Mouse (Mus musculus) midbrain, embryonic 10.5 days (tissue): Measurements from ENCODE around the gene Tnfaip2. TPM values are rescaled to one million over a fixed set of nuclear protein-coding genes. Genes with fewer than 3 reads are reported as not detected.

Source experiments
- DNase-seq: peaks from one replicate; pipeline ENCODE4 v3.0.0-alpha.2; 2017; ENCODE audit warnings: low spot score
- H3K27ac ChIP-seq: fragments of 300-500 bp; sonication (generic); replicated peaks from 2 replicates; pipeline ENCODE4 v1.5.1; 2016; ENCODE audit warnings: mild to moderate bottlenecking
- H3K27me3 ChIP-seq: fragments of 300-500 bp; sonication (generic); 2 replicates; pipeline ENCODE4 v1.6.1; 2016; ENCODE audit warnings: low read depth, mild to moderate bottlenecking; ENCODE audit not compliant: poor library complexity, severe bottlenecking
- H3K36me3 ChIP-seq: fragments of 300-500 bp; sonication (generic); 2 replicates; pipeline ENCODE4 v1.6.1; 2016; ENCODE audit warnings: mild to moderate bottlenecking, moderate library complexity
- H3K4me1 ChIP-seq: fragments of 300-500 bp; sonication (generic); 2 replicates; pipeline ENCODE4 v1.6.1; 2016
- H3K4me3 ChIP-seq: fragments of 300-500 bp; sonication (generic); 2 replicates; pipeline ENCODE4 v1.5.1; 2016; ENCODE audit warnings: mild to moderate bottlenecking, moderate library complexity
- H3K9me3 ChIP-seq: fragments of 300-500 bp; sonication (generic); replicated peaks from 2 replicates; pipeline ENCODE4 v1.6.1; 2016; ENCODE audit warnings: mild to moderate bottlenecking
- WGBS: fragments of 180-500 bp; shearing (Covaris S2); methylation state at CpG from one replicate; pipeline ENCODE4 v1.1.7; 2016; 5-methylcytosine and 5-hydroxymethylcytosine counted together
- polyA plus RNA-seq: library from polyadenylated mRNA; unstranded; fragments of >200 nt; fragmentation: Nextera tagmentation; extraction: Ambion mirVana; gene quantifications from 2 replicates; pipeline ENCODE4 v1.2.1, GENCODE M21; 2016

Gene Tnfaip2
- 1.6 and 2.4 TPM in 2 replicates for polyA plus RNA-seq

- peaks cover 97% of the 10 kb centered on the region for H3K27me3 ChIP-seq
- peak; percentile 86 for DNase-seq
- H3K4me3 ChIP-seq: peak within 1 kb of the TSS; percentile 61
- H3K9me3 ChIP-seq: 0 out of 2 replicates have a peak, but pooled peaks cover 3% of the 10 kb centered on the region
- WGBS: under 1% methylated on average over 48 of the region's 48 CpGs
- peaks cover 57% of the 10 kb centered on the region for H3K4me1 ChIP-seq
- H3K27ac ChIP-seq: peak within 1 kb of the TSS; percentile 66; the same call in 1 of the 2 replicates
- no peaks in the 10 kb centered on the region for H3K36me3 ChIP-seq
These were observed at the start of gene Tnfaip2 for GRCm38 (mm10) chr12:111442309-111443010. TSS of gene Tnfaip2 (plus strand) at chr12:111442469.

GRCm38 (mm10) chr12:111394008-111394407, 48.3 kb upstream of the Tnfaip2 start:
- 81% methylated on average over 6 of the region's 6 CpGs for WGBS
- 0 out of 2 replicates have a peak, but pooled peaks cover 6% of the 10 kb centered on the region for H3K27me3 ChIP-seq

GRCm38 (mm10) chr12:111396997-111397396, 45.3 kb upstream of the Tnfaip2 start:
- peaks cover 18% of the 10 kb centered on the region for H3K27me3 ChIP-seq
- no peak overlapping the region for H3K27ac ChIP-seq
- WGBS: 74% methylated on average over 5 of the region's 5 CpGs
- H3K4me3 ChIP-seq: no peak overlapping the region
- no peaks in the 10 kb centered on the region for H3K9me3 ChIP-seq
- H3K36me3 ChIP-seq: no peaks in the 10 kb centered on the region
- no peak for DNase-seq
- peaks cover 5% of the 10 kb centered on the region for H3K4me1 ChIP-seq

More at GRCm38 (mm10) chr12:111394008-111394407, 48.3 kb upstream of the Tnfaip2 start:
- Histone ChIP-seq H3K4me1 (no peaks in the 10 kb centered on the region), H3K4me3 (no peak overlapping the region), H3K9me3 (no peaks in the 10 kb centered on the region), H3K36me3 (no peaks in the 10 kb centered on the region), H3K27ac (no peak overlapping the region)
- no peak for DNase-seq

- Histone ChIP-seq H3K4me1 (peaks cover 12% of the 10 kb centered on the region), H3K9me3 (no peaks in the 10 kb centered on the region), H3K27me3 (peaks cover 41% of the 10 kb centered on the region), H3K36me3 (no peaks in the 10 kb centered on the region), H3K27ac (0 out of 2 replicates have a peak overlapping the region, but pooled peaks have one; percentile 18), H3K4me3 (0 out of 2 replicates have a peak overlapping the region, but pooled peaks have one; percentile 1)
- DNase-seq: peak; percentile 81
- WGBS: 22% methylated on average over 15 of the region's 15 CpGs
These were observed 40.6 kb upstream of the Tnfaip2 start for GRCm38 (mm10) chr12:111401454-111402184.

- no peak for DNase-seq
- 64% methylated on average over 10 of the region's 10 CpGs for whole genome bisulfite sequencing
- H3K27me3 ChIP-seq: peaks cover 68% of the 10 kb centered on the region
These were observed 37.4 kb upstream of the Tnfaip2 start for GRCm38 (mm10) chr12:111404880-111405279.

GRCm38 (mm10) chr12:111406622-111407021, 35.6 kb upstream of the Tnfaip2 start, which contains the start of gene Lbhd2:
TSS of gene Lbhd2 (plus strand) at chr12:111406809.
- H3K4me3 ChIP-seq: peak within 1 kb of the TSS; percentile 27; the same call in 1 of the 2 replicates
- 2% methylated on average over 24 of the region's 24 CpGs for WGBS

More at GRCm38 (mm10) chr12:111404880-111405279, 37.4 kb upstream of the Tnfaip2 start:
- Histone ChIP-seq H3K4me1 (peaks cover 27% of the 10 kb centered on the region), H3K4me3 (no peak overlapping the region), H3K36me3 (no peaks in the 10 kb centered on the region), H3K9me3 (no peaks in the 10 kb centered on the region), H3K27ac (no peak overlapping the region)

GRCm38 (mm10) chr12:111409583-111409982, 32.7 kb upstream of the Tnfaip2 start:
- Histone ChIP-seq H3K27me3 (peaks cover 78% of the 10 kb centered on the region), H3K4me1 (peaks cover 38% of the 10 kb centered on the region)
- WGBS: 16% methylated on average over 5 of the region's 5 CpGs

More at GRCm38 (mm10) chr12:111406622-111407021, 35.6 kb upstream of the Tnfaip2 start, which contains the start of gene Lbhd2:
- H3K36me3 ChIP-seq: no peaks in the 10 kb centered on the region
- H3K4me1 ChIP-seq: peaks cover 32% of the 10 kb centered on the region
- H3K27me3 ChIP-seq: peaks cover 74% of the 10 kb centered on the region
- DNase-seq: no peak
- H3K9me3 ChIP-seq: no peaks in the 10 kb centered on the region
- H3K27ac ChIP-seq: no peak within 1 kb of the TSS

GRCm38 (mm10) chr12:111411631-111412355, 30.5 kb upstream of the Tnfaip2 start:
- WGBS: 83% methylated on average over 8 of the region's 8 CpGs
- no peaks in the 10 kb centered on the region for H3K9me3 ChIP-seq
- DNase-seq: no peak
- peaks cover 39% of the 10 kb centered on the region for H3K4me1 ChIP-seq
- no peaks in the 10 kb centered on the region for H3K36me3 ChIP-seq
- H3K27me3 ChIP-seq: peaks cover 82% of the 10 kb centered on the region
- H3K27ac ChIP-seq: no peak overlapping the region
- H3K4me3 ChIP-seq: no peak overlapping the region

More at GRCm38 (mm10) chr12:111409583-111409982, 32.7 kb upstream of the Tnfaip2 start:
- H3K36me3 ChIP-seq: no peaks in the 10 kb centered on the region
- no peaks in the 10 kb centered on the region for H3K9me3 ChIP-seq
- H3K4me3 ChIP-seq: no peak overlapping the region; the same call in 1 of the 2 replicates
- 0 out of 2 replicates have a peak overlapping the region, but pooled peaks have one; percentile 9 for H3K27ac ChIP-seq
- DNase-seq: no peak

GRCm38 (mm10) chr12:111412581-111413284, 29.5 kb upstream of the Tnfaip2 start:
- WGBS: 23% methylated on average over 12 of the region's 12 CpGs
- Histone ChIP-seq H3K9me3 (no peaks in the 10 kb centered on the region), H3K4me3 (peak overlapping the region; percentile 47), H3K27ac (peak overlapping the region; percentile 56), H3K4me1 (peaks cover 43% of the 10 kb centered on the region), H3K27me3 (peaks cover 81% of the 10 kb centered on the region), H3K36me3 (no peaks in the 10 kb centered on the region)
- DNase-seq: peak; percentile 13

- Histone ChIP-seq H3K27me3 (peaks cover 81% of the 10 kb centered on the region), H3K27ac (peak overlapping the region; percentile 56), H3K36me3 (no peaks in the 10 kb centered on the region), H3K4me3 (peak overlapping the region; percentile 47), H3K9me3 (no peaks in the 10 kb centered on the region), H3K4me1 (peaks cover 44% of the 10 kb centered on the region)
- peak; percentile 90 for DNase-seq
- WGBS: 1% methylated on average over 21 of the region's 21 CpGs
These were observed 29.0 kb upstream of the Tnfaip2 start for GRCm38 (mm10) chr12:111413300-111413699.

GRCm38 (mm10) chr12:111416921-111417779, 25.1 kb upstream of the Tnfaip2 start, which contains the start of gene Exoc3l4:
TSS of gene Exoc3l4 (plus strand) at chr12:111417017.
- Histone ChIP-seq H3K27me3 (peaks cover 82% of the 10 kb centered on the region), H3K36me3 (no peaks in the 10 kb centered on the region), H3K4me1 (peaks cover 35% of the 10 kb centered on the region), H3K27ac (peak within 1 kb of the TSS; percentile 68), H3K9me3 (no peaks in the 10 kb centered on the region), H3K4me3 (peak within 1 kb of the TSS; percentile 47)
- WGBS: 2% methylated on average over 17 of the region's 17 CpGs
- peak; percentile 59 for DNase-seq
